Mouse (Mus musculus) heart, postnatal 0 days (tissue): ENCODE measurements around the gene Pitpnm1.

ENCODE experiments used
- CTCF ChIP-seq: IDR thresholded peaks from 2 replicates; pipeline ENCODE4 v1.5.1; 2016; ENCODE audit warnings: antibody characterized with exemption, control low read depth, low read depth
- EP300 ChIP-seq: IDR thresholded peaks from 2 replicates; pipeline ENCODE4 v1.6.1; 2016; ENCODE audit warnings: antibody characterized with exemption, low read depth

DNA sequence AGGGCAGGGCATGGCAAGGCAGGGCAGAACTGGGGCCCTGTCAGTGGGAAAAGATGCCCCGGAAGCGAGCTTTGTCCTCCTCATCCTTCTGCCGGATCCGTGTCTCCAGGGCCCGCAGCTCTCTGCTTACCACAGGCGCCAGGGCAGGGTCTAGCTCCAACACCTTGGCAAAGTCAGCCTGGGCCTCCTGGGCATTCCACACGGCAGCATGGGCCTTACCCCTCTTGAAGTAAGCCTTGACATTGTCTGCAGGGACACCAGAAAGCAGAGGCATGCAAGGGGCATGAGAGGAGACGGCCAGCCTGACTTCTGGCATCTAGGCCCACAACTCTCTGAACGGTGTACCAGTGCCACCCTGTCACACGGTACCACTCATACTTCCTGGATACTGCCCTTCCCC, 14.8 kb downstream of the Pitpnm1 start:
- no peak for TF ChIP-seq CTCF
- TF ChIP-seq EP300, result no peak
